Mouse (Mus musculus): ENCODE measurements around the gene Mien1. TPM values are rescaled to one million over a fixed set of nuclear protein-coding genes. Genes with fewer than 3 reads are reported as not detected.

The Mien1 gene
- total and polyA plus RNA-seq, 3 experiments = 71.6 to 93.2 TPM; not detected in 1

GRCm38 (mm10) chr11:98446562-98447474 lies 8.0 kb upstream of the Mien1 start:
- no peaks in the 10 kb centered on the region for H3K4me1 ChIP-seq (ENCODE audit: control insufficient read depth in 1 of 2, insufficient read depth in 2 of 2, low read length in 2 of 2)
- H3K27ac ChIP-seq (ENCODE audit: control insufficient read depth, low read depth, low read length) = no peak overlapping the region
- DNase-seq (ENCODE audit: low read depth, low spot score) = no peak
- H3K79me2 ChIP-seq (ENCODE audit: control insufficient read depth, insufficient read depth, low read length, poor library complexity) = no peaks in the 10 kb centered on the region
- no peaks in the 10 kb centered on the region for H3K36me3 ChIP-seq (ENCODE audit: control insufficient read depth in 1 of 2, insufficient read depth in 2 of 2, low read length in 2 of 2)
- H3K4me3 ChIP-seq (ENCODE audit: control insufficient read depth in 1 of 2, insufficient read depth in 1 of 2, low read depth in 2 of 2, low read length in 2 of 2) = no peak overlapping the region
- no peak for TF ChIP-seq NRF1 (IDR thresholded peaks at IDR 0.05; ENCODE audit: insufficient read depth, low read depth, low read length, poor library complexity, severe bottlenecking)
- TF ChIP-seq POLR2A (IDR thresholded peaks at IDR 0.05; ENCODE audit: control insufficient read depth in 1 of 2, insufficient read depth in 1 of 2, low read depth in 1 of 2, low read length in 2 of 2, poor library complexity in 1 of 2) = no peak
- TF ChIP-seq BHLHE40 (IDR thresholded peaks at IDR 0.05; ENCODE audit: borderline replicate concordance, low read depth, low read length) = no peak
- no peak for TF ChIP-seq POLR2AphosphoS2 (IDR thresholded peaks at IDR 0.05; ENCODE audit: low read length)
- no peak for TF ChIP-seq MAZ (IDR thresholded peaks at IDR 0.05; ENCODE audit: low read depth, low read length)
- no peak for TF ChIP-seq ELF1 (IDR thresholded peaks at IDR 0.05; ENCODE audit: low read depth, low read length)
- no peak for TF ChIP-seq MYC (IDR thresholded peaks at IDR 0.05; ENCODE audit: low read depth, low read length)
- TF ChIP-seq SIN3A (IDR thresholded peaks at IDR 0.05; ENCODE audit: low read length) = no peak
- TF ChIP-seq MYB (IDR thresholded peaks at IDR 0.05; ENCODE audit: low read depth, low read length) = no peak
- no peak for TF ChIP-seq CHD1 (IDR thresholded peaks at IDR 0.05; ENCODE audit: low read depth, low read length)
- no peak for TF ChIP-seq RAD21 (IDR thresholded peaks at IDR 0.05; ENCODE audit: low read depth, low read length)
- H3K27me3 ChIP-seq (ENCODE audit: control insufficient read depth in 1 of 2, insufficient read depth in 2 of 2, low read length in 2 of 2) = peaks cover 0 to 6% of the 10 kb centered on the region in 2 experiments
- H3K9me3 ChIP-seq (replicated peaks; ENCODE audit: insufficient read depth, low read length) = no peaks in the 10 kb centered on the region
- no peak overlapping the region for H3K9ac ChIP-seq (ENCODE audit: control insufficient read depth, low read depth, low read length, poor library complexity, severe bottlenecking)

GRCm38 (mm10) chr11:98446213-98446561 lies 7.4 kb upstream of the Mien1 start, which contains the start of gene Grb7:
Gene Grb7 (plus strand): TSS chr11:98446394.
- H3K27me3 ChIP-seq (ENCODE audit: control insufficient read depth in 1 of 2, insufficient read depth in 2 of 2, low read length in 2 of 2) = peaks cover 0 to 6% of the 10 kb centered on the region in 2 experiments
- no peaks in the 10 kb centered on the region for H3K9me3 ChIP-seq (replicated peaks; ENCODE audit: insufficient read depth, low read length)
- DNase-seq (ENCODE audit: low read depth, low spot score) = no peak
- H3K4me1 ChIP-seq (ENCODE audit: control insufficient read depth in 1 of 2, insufficient read depth in 2 of 2, low read length in 2 of 2) = no peaks in the 10 kb centered on the region
- H3K79me2 ChIP-seq (ENCODE audit: control insufficient read depth, insufficient read depth, low read length, poor library complexity) = no peaks in the 10 kb centered on the region
- H3K36me3 ChIP-seq (ENCODE audit: control insufficient read depth in 1 of 2, insufficient read depth in 2 of 2, low read length in 2 of 2) = no peaks in the 10 kb centered on the region
- H3K27ac ChIP-seq (ENCODE audit: control insufficient read depth, low read depth, low read length) = no peak within 1 kb of the TSS
- TF ChIP-seq MYC (IDR thresholded peaks at IDR 0.05; ENCODE audit: low read depth, low read length) = no peak
- no peak for TF ChIP-seq ZMIZ1 (IDR thresholded peaks at IDR 0.05; ENCODE audit: low read depth, low read length)
- no peak for TF ChIP-seq TCF12 (IDR thresholded peaks at IDR 0.05; ENCODE audit: low read depth, low read length)
- TF ChIP-seq POLR2A (IDR thresholded peaks at IDR 0.05; ENCODE audit: control insufficient read depth in 1 of 2, insufficient read depth in 1 of 2, low read depth in 1 of 2, low read length in 2 of 2, poor library complexity in 1 of 2) = no peak
- no peak within 1 kb of the TSS for H3K9ac ChIP-seq (ENCODE audit: control insufficient read depth, low read depth, low read length, poor library complexity, severe bottlenecking)
- H3K4me3 ChIP-seq (ENCODE audit: control insufficient read depth in 1 of 2, insufficient read depth in 1 of 2, low read depth in 2 of 2, low read length in 2 of 2) = no peak within 1 kb of the TSS
